Mouse (Mus musculus) lung, adult 2 months (tissue): ENCODE data around the gene Strbp.

Experiments
- CTCF ChIP-seq: fragments of 200-500 bp; IDR thresholded peaks from 2 replicates; pipeline ENCODE4 v1.5.1; 2011; ENCODE audit warnings: mild to moderate bottlenecking, low read length, control low read depth; ENCODE audit not compliant: insufficient read depth
- POLR2A ChIP-seq: fragments of 200-500 bp; IDR thresholded peaks from 2 replicates; pipeline ENCODE4 v1.6.1; 2011; ENCODE audit warnings: low read depth, mild to moderate bottlenecking, control low read depth, low read length, borderline replicate concordance; ENCODE audit errors: extremely low read depth

- TF ChIP-seq POLR2A (no peak), CTCF (no peak)
Observed at GRCm38 (mm10) chr2:37741806-37742554, 38.3 kb upstream of the Strbp start.
